ENCODE assay signal across 11 mouse cellular contexts in the genomic region with DNA sequence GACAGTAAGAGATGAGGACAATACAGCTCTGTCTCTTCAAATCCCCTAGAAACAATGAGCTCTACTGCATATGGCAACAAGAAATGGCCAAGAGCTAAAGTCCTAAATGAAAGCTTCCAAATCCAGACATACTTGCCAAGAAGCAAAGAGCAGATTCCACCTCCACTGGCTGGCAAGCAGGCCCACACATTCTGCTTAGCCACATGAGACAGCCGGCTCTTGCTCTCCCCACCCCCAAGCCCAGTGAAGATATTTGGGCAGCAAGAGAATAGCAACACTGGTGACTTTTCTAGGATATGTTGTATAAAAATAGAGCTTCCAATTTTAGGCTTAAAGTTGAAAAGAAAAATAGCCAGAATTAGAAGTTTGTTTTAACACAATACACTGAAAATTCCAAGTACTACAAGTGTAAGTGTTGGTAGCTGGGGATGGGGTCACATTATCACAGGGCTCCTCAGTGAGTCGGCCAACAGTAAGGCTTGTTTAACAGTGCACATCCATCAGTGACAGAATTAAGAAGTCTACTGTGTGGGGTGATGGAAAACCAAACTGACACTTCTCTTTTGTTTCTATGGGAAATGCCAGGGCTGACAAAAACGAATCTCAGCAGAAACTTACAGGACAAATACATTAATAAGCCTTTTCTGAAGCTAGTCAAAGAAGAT. TPM values are rescaled to one million over a fixed set of nuclear protein-coding genes. Genes with fewer than 3 reads are reported as not detected.
DNase-seq lines count a peak whose midpoint lies in the region.
"Had no signal": no experiment of that assay in that cellular context is flagged by ENCODE, and none has a peak within 500 bp of the region (broad histone marks: within the 10 kb centered on the region; RNA-seq: fewer than 3 reads in every experiment).

No protein-coding gene starts in this region.

- H3K27me3 ChIP-seq in limb, embryonic 10.5 days (ENCODE audit: low read depth, poor library complexity, severe bottlenecking): no peaks in the 10 kb centered on the region
- H3K27me3 ChIP-seq: liver, embryonic 12.5 days; midbrain, embryonic 15.5 days had no signal

- H3K27ac ChIP-seq in limb, embryonic 10.5 days: no peak overlapping the region
- H3K27ac ChIP-seq: liver, embryonic 12.5 days; midbrain, embryonic 15.5 days had no signal

- H3K4me3 ChIP-seq in limb, embryonic 10.5 days: no peak overlapping the region
- H3K4me3 ChIP-seq: liver, embryonic 12.5 days; midbrain, embryonic 15.5 days had no signal

- H3K4me1 ChIP-seq in limb, embryonic 10.5 days: no peaks in the 10 kb centered on the region
- H3K4me1 ChIP-seq: liver, embryonic 12.5 days had no signal

- WGBS in limb, embryonic 10.5 days: 64% methylated on average over 3 of the region's 3 CpGs

- no peaks in the 10 kb centered on the region for H3K9me3 ChIP-seq in limb, embryonic 10.5 days (replicated peaks)
- H3K9me3 ChIP-seq: liver, embryonic 12.5 days; midbrain, embryonic 15.5 days had no signal

- peaks cover 18% of the 10 kb centered on the region for H3K36me3 ChIP-seq in limb, embryonic 10.5 days
- H3K36me3 ChIP-seq: liver, embryonic 12.5 days; midbrain, embryonic 15.5 days had no signal

- intact Hi-C loops in gastrocnemius, postnatal 14 days (cut with DNase I; ENCODE audit: low total_unique reads): no loop called here

- peak; percentile 23 for DNase-seq in gastrocnemius, postnatal 14 days
- no peak for DNase-seq in gastrocnemius, postnatal 4 days (ENCODE audit: low spot score in 2 of 2)
- peak; percentile 36 for DNase-seq in NIH3T3 (ENCODE audit: low read depth)
- peak; percentile 66 to 73 for DNase-seq in cerebellum, postnatal 14 days
- DNase-seq in layer of hippocampus, postnatal 36 days: peak; percentile 15 to 32
- DNase-seq in urinary bladder, postnatal 10 days (ENCODE audit: low spot score): no peak
- DNase-seq in T-cell, adult 2 months (ENCODE audit: low spot score): no peak
- no peak for DNase-seq in limb, embryonic 10.5 days (ENCODE audit: low spot score)
- DNase-seq: thymus, adult 18-20 months had no signal

RNA-seq across cellular contexts. Expression of a gene that starts 19.8 kb away (rescaled TPM):
- 10 to 100 TPM; 10.4 to 11.1 TPM for total RNA-seq in gastrocnemius, postnatal 14 days (2021)
- 1 to 10 TPM; 6.8 to 7.4 TPM for total RNA-seq in gastrocnemius, postnatal 4 days (2021)
- total RNA-seq in layer of hippocampus, postnatal 36 days (2021): 10 to 100 TPM; 11.5 to 12.6 TPM
- polyA plus RNA-seq in limb, embryonic 10.5 days (2016; fragmentation: Nextera tagmentation; extraction: Ambion mirVana): 6.4 and 7.2 TPM in 2 replicates

RNA-seq across cellular contexts. Expression of a gene that starts 20.2 kb away (rescaled TPM):
- total RNA-seq in gastrocnemius, postnatal 14 days (2021): 10 to 100 TPM; 13.9 to 14.1 TPM
- 10 to 100 TPM; 17.6 to 19.8 TPM for total RNA-seq in gastrocnemius, postnatal 4 days (2021)
- total RNA-seq in layer of hippocampus, postnatal 36 days (2021): 10 to 100 TPM; 25.7 to 31.1 TPM
- polyA plus RNA-seq in limb, embryonic 10.5 days (2016; fragmentation: Nextera tagmentation; extraction: Ambion mirVana): 10.8 and 12.0 TPM in 2 replicates

Comparison
In these comparisons a context has a peak if more than half of its experiments do, and no peak if none do; other contexts are left out.
1. DNase-seq: peak in gastrocnemius, postnatal 14 days (single experiment), NIH3T3 (single experiment), cerebellum, postnatal 14 days (2 of 2) and layer of hippocampus, postnatal 36 days (2 of 2); none in gastrocnemius, postnatal 4 days (0 of 2), urinary bladder, postnatal 10 days (single experiment), T-cell, adult 2 months (single experiment) and limb, embryonic 10.5 days (single experiment).